Mouse (Mus musculus) ES-CJ7 (cell line): Measurements from ENCODE around the gene Pih1d1.
"Not testable (repeated sequence)": the region's sequence is repeated elsewhere in the genome, so short reads cannot be mapped to it uniquely, and the experiment has no call there.

Experiments
- DNase-seq: peaks from one replicate; pipeline ENCODE4 v3.0.0; 2011; ENCODE audit warnings: low read depth, low spot score

The Pih1d1 gene

DNA sequence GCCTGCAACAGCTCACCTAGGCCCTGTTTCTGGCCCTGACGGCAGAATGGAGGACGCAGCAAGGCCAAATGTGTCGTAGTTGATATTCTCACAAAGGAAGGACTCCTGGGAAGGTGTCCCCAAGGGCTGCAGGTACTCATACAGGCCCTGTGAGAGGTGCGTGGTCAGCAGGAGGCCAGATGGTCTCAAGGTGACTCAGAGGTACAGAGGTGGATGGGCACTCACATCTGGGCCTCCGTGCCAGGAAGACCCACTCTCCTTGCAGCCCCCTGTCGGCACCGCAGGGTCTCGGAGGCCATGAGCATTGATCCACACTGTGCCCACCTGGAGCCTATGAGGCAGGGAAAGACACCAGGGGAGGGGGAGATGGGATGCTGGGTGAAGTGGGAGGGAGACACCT, 8.6 kb upstream of the Pih1d1 start:
- DNase-seq: no peak

DNA sequence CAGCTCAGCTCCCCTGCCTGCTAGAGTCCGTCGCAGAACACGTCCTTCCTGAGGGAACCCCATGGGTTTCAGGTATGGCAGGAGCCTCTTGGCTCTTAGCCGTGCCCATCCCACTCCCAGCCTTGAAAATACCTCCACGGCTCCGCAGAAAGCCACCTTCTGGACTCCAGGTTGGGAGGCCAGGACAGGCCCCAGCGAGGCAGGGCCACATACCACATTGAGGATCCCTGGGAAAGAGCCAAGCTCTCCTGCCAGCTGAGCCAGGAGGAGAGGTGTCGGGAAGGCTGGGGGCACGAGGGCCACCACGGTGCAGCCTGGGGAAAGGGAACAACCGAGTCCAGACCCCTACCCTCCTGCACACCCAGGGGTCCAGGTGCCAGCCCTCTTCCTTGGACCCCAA, 6.8 kb upstream of the Pih1d1 start:
- no peak for DNase-seq

DNA sequence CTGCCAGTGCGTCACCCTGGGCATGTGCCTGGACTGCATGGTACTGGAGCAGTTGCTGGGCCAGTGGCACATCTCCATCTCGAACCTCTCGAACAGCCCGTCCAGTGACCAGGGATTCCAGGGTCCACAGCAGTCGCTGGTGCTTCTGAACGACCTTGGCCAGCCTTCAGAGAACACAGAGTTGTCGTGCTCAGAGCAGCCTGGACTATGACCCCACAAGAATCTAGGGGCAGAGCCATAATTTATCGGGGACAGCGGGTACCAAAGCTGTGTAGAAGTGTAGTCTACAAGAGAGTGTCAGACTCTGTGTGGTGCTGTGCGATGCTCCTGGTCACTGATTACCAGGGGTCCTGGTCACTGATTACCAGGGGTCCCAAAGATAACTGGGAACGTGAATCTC, 6.2 kb upstream of the Pih1d1 start:
- DNase-seq: no peak

DNA sequence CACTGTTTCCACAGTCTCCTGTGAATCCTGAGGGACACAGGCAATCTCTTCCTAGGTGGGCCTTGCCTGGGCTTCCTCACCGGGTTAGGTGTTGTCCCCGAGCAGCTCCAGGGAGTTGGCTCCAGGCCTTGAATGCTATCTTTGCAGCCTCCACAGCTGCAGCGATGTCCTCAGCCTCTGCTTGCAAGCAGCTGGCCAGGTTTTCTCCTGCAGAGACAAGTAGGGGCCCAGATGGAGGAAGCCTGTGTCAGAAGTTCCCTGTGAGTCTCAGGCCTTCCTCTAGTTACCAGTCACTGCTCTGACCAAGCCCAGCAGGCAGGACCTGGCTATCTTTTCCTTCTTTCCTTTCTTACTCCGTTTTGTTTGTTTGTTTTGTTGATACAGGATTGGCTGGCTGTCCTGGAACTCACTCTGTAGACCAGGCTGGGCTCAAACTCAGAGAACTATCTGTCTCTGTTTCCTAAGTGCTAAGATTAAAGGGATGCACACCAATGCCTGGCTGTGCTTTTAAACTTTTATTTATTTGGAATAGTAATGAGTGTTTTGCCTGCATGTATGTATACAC, 5.5 kb upstream of the Pih1d1 start:
- DNase-seq: no peak

DNA sequence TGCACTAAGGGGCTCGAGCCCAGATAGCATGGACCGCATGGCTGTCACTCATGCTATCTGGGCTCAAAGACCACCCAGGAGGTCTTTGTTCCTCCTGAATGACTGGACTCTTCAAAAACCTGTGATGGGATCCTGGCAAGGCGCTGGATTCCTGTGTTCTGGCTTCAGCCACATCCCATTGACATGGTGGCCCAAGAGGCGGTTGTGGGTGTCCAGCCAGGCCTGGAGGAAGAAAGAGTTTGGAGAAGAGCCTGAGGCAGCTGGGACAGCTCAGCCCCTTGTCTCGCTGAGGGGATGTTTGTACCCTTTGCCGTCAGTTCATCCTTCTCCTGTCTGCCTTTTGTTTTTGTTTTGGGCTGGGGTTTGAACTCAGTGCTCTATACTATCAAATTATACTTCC, 4.6 kb upstream of the Pih1d1 start:
- DNase-seq: no peak

DNA sequence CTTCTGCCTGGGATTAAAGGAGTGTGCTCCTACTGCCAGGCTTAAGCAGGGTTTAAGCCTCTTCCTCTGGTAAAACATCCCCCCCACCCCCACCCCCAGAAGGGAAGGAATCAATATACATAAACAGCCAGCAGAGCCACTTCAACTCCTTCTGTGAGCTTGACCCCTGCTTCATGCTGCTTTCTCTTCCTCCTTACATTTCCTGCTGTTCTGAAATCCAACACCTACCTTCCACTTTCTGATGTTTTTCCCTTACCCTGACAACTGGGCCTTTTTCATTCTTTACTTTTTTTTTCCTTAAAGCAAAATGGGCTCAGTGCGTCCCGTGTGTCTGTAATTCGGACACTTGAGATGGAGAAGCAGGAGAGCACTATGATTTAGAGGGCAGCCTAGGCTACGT, 3.8 kb upstream of the Pih1d1 start:
- no peak for DNase-seq

DNA sequence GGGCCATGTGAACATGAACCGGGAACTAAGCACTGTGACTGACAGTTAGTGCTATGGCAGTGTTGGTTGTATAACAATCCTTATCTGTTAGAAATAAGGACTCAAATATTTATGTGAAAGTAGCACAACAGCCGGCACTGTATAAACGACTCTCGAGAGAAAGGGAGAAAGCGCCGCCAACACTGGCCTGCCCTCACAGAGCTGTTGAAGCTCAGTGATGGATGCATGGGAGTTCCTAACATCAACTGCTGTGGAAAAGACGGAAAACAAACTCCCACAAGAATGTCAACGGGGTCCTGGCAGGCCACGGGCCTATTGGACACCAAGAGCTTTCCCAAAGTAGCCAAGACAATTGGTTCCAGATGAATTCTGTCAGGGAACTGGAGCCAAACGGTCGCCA, 2.8 kb upstream of the Pih1d1 start:
- DNase-seq: no peak

DNA sequence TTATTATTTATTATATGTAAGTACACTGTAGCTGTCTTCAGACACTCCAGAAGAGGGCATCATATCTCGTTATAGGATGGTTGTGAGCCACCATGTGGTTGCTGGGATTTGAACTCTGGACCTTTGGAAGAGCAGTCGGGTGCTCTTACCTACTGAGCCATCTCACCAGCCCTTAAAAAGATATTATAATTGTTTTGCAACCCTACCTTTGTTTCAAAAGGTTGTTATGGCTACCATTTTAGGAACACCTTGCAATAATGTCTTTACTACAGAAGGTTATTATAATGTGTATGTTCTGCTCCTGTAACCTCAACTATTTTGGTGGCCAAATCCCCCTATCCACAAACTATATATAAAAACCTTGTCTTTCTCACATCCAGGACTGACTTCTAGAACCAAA, 1.1 kb upstream of the Pih1d1 start:
- not testable (repeated sequence) for DNase-seq

DNA sequence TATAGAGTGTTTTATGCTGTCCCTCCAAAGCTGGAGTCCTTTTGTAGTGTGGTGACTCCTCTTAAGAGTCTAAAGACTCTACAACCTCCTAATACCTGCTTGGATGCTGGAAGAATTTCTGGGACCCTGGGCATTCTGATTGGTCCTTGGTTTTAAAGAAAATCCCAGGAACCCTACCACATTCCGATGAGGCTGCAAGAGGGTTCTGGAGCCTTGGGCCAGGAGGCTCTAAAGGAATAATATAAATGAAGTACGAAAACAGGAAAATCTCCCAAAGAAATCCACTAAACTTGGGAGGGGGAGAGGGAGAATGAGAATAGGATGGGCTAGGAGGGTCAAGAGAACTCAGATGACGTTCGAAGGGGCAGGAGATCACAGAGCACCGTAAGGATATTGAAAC, 517 bp upstream of the Pih1d1 start:
- no peak for DNase-seq

DNA sequence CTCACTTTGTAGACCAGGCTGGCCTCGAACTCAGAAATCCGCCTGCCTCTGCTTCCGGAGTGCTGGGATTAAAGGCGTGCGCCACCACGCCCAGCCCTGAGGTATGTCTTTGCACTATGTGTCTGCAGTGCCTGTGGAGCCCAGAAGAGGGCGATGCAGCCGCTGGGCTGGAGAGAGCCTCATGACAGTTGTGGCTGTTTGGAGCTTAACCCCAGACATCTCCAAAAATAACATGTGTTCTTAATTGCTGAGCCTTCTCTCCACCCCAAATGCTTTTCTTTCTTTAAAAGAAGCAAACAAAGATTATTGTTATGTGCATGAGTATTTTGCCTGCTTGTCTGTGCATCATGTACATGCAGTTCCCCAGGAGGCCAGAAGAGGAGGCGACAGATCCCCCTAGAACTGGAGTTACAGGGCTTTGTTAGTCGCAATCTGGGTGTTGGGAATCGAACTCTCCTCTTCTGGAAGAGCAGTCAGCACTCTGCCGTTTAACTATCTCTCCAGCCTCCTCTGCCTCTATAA, 951 bp downstream of the Pih1d1 start:
- DNase-seq: peak; percentile 86

DNA sequence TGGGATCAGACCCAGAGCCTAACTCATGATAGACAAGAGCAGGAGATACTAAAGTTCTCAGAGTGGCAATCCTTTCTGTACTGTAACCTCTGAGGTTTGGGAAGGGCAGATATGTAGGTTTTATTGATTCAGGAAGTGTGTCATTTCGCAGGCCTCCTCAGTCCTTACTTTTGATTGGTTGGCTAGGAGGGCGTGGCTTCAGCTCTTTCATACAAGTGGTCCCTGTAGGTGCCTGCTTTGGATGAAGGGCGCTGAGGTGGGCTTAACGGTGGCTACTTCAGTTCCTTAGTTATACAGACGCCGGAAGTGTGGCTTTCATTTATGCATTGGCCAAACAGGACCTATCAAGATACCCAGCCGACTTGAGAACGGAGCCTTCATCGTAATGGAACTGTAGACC, 1.5 kb downstream of the Pih1d1 start:
- DNase-seq: peak; percentile 83

DNA sequence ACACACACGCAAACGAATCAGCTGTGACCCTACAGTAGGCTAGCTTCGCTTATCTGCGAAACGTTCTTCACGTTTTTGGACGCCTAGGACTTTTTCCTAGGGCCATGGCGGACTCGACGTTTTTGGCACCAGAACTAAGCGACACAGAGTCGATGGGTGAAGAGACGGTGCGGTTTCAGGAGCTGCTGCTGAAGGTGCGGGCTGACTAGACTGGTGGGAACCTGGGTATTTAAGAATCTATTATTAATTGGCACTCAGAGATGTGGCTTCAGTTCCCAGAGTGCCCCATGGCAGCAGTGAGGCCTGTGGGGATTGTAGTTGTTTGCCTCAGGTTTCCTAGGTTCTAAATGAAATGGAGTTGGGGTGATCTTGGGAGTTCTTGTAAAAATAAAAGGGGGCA, 2.1 kb downstream of the Pih1d1 start:
- no peak for DNase-seq

DNA sequence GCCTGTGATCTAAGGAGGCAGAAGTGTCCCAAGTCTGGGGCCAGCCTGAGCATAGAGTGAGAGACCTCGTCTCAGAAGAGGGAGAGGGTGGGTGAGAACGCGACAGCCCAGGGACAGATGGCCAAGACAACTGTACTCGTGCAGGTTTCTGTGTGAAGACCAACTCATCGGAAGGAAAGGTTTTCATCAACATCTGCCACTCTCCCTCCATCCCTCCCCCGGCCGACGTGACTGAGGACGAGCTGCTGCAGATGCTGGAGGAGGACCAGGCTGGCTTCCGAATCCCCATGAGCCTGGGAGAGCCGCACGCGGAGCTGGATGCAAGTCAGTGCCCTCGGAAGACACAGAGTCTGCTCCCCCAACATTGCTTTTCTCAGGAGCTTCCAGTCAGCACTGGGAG, 3.4 kb downstream of the Pih1d1 start:
- no peak for DNase-seq

DNA sequence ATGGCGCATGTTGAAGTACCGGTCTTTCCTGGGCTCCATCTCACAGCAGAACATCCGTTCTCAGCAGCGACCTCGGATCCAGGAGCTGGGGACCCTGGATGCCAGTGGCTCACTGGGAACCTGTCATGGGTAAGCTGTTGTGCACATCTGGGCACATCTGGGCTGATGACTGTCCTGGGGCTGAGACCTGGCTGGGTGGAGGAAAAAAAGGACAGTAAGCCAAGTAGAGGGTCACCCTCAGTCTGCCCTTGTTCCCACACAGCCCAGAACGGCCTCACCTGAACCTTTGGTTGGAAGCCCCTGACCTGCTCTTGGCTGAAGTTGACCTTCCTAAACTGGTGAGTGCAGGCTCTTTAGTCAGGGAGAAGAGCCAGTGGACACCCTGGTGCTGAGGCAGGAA, 4.9 kb downstream of the Pih1d1 start:
- DNase-seq: no peak

DNA sequence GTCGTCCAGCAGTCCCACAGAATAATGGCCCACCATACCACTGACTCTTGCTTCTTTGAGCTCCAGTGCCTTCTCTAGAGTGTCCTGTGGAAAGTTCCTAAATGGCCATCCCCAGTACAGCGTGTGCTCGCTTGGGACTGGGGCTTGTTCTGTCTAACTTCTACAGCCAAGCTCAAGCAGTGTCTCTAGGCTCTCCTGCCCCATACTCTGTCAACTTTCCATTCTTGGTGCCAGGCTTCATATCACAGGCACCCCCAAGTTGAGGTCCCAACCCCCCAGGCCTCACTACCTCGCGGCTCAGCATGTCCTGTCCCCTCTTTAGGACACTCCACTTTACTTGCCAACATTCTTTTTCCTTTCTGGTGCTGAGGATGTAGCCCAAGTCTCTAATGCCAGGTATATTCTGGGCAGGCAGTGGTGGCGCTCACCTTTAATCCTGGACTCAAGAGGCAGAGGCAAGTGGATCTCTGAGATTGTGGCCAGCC, 6.3 kb downstream of the Pih1d1 start:
- no peak for DNase-seq

DNA sequence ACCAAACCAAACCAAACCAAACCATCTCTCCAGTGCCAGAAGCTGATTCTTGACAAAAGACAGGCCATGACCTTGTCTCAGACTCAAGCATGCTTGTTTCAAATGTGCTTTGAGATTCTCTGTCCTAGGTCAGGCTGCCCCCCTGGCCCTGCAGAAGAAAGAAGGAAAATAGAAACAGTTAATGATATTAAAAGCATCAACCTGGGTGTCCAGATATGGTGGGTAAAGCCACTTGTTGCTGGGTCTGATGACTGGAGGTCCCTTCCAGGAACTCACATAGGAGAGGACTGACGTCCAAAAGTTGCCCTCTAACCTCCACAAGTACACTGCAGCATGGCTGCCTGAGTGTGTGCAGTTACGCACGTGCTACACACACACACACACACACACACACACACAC, 6.8 kb downstream of the Pih1d1 start:
- no peak for DNase-seq

DNA sequence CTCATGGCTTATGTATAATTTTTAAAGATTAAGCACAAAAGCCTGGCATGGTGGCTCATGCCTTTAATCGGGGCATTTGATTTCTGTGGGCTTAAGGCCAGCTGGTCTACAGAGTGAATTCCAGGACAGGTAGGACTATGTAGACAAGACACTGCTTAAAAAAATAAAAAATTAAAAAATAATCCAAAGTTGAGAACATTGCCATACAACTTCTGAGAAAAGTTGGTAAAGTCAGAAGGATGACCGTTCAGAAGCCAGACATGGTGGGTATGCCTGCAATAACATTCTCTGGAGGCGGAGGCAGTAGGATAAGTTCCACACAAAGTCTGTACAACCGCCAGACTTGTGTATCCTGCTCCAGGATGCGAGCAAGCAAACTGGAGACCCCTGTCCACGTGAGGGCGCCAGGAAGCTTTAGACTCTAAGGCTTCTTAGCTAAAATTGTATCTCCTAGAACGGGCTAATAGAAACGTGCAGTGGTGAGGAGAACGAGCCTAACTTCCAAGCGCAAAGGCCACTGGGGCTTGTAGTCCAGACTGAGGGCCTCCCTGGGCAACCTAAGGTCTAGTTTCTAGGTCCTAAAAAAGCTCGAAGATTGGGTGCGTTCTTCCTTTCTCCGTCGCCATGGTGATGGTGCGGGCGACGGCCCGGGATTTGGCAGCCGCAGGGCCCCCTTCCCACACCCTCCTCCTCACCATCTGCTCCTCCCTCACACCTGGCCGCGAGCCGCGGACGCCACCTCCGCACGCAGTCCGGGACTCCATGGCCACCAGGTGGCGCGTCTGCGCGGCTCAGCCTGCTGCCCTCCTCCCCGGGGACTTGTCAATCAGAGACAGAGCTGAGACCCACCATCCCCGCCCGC, 7.7 kb downstream of the Pih1d1 start:
- peak; percentile 97 for DNase-seq

DNA sequence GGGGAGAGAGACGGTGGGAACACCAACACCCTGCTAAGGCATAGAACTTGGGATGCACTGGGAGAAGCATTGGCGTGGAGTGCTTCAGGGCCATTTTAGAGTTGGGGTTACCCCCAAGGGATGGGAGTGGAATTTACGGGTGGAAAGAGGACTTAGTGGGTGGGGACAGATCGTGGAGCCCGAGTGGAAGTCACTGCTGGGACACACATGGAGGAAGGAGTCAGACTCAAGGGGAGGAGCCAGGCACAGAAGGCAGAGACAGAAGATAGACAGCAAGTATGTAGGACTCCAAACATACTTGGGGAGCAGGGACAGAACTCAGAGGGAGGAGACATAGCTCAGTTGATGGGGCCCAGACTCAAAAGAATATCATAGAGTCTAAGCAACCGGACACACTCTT, 8.4 kb downstream of the Pih1d1 start:
- no peak for DNase-seq

DNA sequence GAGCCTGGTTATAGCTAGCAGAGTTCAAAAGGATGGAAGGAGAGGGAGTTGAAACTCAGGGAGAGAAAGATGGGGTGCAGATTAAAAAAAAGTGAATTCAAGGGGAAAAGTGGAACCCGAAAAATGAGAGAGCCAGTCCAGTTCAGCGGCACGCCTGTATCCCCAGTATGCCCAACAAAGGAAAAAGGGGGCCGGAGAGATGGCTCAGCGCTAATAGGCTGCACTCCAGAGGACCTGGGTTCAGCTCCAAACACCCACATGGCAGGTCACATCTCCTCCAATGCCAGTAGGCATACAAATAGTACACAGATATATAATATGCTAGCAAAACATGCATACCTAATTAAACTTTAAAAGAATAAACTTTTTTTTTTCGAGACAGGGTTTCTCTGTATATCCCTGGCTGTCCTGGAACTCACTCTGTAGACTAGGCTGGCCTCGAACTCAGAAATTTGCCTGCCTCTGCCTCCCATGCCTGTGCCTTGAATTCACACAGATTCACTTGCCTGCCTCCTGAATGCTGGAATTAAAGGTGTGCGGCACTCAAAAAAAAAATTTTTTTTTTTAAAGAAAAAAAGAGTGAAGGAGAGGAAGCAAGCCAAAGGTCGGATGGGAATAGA, 9.0 kb downstream of the Pih1d1 start:
- no peak for DNase-seq

DNA sequence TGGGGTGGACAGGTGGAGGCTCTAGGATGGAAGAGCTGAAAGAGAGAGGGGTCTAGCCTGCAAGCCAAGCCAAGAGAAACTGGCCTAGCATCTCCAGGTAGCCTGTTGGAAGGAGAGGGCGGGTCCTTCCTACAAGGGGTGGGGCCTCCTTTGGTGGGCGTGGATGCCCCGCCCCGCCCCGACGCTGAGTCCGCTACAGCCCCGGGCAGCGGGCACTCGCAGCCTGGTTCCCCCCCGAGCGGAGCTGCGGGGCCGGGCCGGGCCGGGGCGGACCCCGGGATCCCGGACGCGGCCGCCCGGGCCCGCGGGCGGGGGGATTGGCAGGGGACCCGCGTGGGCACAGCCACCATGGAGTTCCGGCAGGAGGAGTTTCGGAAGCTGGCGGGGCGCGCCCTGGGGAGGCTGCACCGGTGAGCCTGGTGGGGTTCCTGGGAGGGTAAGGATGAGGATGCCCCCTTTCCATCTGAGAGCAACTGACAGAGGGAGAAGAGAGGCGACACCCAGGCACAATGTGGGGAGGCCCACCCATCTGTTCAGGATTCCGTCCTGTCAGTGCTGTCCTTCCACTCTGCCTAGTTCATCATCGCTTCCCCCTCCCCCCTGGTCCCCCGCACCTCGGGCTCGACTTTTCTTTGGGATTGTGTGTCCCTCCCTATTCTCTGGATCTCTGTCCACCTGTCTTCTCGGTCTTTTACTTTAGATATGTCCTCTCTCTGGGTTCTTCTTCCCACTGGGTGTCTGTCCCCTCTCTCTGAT, 9.8 kb downstream of the Pih1d1 start, which contains the start of gene Slc17a7:
Slc17a7 (plus strand) TSS at position 215 of the 756 bp plus-strand sequence.
- no peak for DNase-seq

DNA sequence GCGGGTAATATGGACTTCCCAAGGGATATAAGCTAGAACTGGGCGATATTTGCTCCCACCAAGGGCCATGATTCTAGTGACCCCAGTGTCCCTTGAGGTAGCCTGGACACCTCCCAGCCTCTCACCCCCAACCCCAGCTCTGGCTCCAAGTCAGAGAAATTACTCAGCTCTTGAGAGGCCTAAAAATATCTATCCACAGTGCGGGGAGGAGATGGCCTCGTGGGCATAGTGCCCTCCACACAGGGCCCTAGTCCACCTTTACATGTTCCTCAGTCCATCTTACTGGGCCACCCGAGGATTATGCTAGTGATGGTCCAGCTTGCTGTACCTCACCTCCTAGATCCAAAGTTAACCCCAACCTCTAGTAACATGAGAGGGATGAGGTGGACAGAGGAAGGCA, 10.7 kb downstream of the Pih1d1 start:
- DNase-seq: no peak

DNA sequence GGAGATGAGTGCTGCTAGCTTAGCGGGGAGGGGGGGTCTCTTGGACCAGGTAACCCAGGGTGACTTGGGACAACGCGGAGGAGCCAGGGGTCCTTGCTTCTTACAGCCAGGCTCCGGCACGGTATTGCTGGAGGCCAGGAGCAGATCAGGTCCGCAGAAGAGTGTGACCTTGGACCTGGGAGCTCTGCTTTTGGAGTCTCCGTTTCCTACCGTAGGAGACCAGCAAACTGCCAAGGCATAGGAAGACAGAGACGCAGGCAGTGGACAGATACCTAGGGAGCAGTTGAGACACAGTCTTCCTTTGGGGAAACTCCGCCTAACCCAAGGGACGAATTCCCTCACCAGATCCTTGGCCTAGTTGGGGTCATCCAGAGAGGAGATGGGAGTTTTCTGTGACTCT, 11.6 kb downstream of the Pih1d1 start:
- DNase-seq: no peak
